Mouse (Mus musculus): ENCODE results near the gene Pycr2.
"Not testable (repeated sequence)": the region's sequence is repeated elsewhere in the genome, so short reads cannot be mapped to it uniquely, and the experiment has no call there.

Gene Pycr2

DNA sequence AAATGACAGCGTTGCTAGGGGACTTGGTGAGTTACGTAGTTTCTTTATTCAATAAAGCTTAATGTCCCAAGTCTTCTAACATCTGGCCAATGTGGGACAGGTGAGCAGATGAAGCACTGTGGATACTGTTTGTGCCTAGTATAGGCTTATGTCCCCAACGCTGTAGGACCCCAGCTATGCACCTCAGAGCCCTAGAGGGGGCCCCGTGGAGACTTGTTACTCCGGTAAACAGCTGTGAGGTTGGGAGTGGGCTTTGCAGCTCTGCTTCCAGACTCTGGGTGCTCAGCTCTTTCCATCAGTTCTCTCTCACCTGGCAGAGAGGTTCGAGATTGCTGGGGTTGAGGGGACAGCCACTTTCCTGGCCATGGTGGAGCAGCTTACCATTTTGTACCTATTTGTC, 1.2 kb downstream of the Pycr2 start:
- no peak for DNase-seq (ENCODE audit: low spot score in 2 of 2)

DNA sequence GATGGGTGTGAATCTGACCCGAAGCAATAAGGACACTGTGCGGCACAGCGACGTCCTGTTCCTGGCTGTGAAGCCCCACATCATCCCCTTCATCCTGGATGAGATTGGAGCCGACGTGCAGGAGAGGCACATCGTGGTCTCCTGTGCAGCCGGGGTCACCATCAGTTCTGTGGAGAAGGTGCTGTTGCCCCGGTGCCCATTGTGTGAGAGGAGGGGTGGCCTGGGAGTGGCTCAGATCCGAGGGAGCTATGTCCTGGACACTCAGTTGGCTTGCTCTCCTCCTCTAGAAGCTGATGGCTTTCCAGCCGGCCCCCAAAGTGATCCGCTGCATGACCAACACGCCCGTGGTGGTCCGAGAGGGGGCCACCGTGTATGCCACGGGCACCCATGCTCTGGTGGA, 1.8 kb downstream of the Pycr2 start:
- peak in 1 of 2 experiments; percentile 58 for DNase-seq (ENCODE audit: low spot score in 2 of 2)

DNA sequence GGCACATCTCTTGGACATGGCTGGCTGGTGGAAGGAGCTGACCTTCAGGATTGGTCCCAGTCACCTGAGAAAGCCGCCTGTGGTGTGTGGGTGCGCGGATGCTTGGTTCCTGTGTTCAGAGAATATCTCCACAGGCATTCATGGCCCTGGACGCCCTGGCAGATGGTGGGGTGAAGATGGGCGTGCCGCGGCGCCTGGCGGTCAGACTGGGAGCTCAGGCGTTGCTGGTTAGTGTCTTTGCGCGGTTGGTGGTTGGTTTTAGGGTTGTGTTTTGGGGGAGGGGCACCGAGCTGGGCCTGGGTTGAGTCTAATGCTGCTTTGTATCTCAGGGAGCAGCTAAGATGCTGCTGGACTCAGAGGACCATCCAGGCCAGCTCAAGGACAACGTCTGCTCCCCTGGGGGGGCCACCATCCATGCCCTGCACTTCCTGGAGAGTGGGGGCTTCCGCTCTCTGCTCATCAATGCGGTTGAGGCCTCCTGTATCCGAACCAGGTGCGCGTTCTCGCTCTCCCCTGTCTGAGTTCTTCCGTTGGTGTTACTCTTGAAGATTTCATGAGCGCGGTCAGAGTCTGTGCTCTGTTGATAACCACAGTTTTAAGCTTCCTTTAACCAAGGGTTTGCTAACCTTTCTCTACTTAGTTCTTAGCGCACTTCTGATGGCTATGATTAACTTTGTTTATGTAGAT, 2.5 kb downstream of the Pycr2 start:
- no peak for DNase-seq (ENCODE audit: low spot score in 2 of 2)

DNA sequence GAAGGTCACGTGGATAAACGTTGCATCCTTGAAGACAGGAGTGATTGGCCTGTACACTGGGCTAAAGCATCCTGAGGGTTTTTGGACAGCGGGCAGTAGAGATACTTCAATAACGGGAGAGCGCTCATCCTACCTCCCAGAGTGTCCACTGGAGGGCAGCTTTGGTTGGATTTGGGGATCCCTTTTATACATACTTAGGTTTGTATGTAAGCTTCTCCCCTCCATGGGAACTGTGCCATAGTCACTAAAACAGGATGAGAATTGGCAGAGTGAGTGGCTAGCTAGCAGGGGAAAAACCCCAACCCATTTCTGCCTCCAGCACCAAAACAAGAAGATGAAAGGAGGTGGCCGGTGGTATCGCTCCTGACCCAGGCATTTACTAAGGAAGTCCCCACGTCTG, 7.0 kb downstream of the Pycr2 start:
- no peak for DNase-seq (ENCODE audit: low spot score in 2 of 2)

DNA sequence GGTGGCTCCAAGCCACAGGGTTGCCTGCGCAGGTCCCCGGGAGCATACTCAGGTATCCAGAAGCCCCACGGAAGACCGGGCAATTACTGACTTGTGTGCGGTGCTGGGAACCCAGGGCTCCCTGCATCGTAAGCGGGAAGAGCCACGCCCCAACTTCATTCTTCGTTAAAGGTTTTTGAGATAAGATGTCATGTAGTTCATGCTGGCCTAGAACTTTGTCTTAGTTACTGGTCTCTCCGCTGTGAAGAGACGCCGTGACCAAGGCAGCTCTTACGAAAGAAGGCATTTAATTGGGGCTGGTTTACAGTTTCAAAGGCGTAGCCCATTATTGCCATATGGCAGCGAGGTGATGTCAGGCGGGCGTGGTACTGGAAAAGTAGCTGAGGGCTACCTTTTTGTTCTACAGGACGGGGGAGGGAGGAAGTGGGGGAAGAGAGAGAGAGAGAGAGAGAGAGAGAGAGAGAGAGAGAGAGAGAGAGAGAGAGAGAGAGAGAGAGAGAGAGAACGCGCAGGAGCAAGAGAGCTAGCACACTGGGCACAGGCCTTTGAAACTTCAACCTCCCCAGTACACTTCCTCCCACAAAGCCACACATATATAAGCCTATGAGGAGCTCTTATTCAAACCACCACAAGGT, 7.7 kb downstream of the Pycr2 start:
- DNase-seq (ENCODE audit: low spot score in 2 of 2), result peak in 1 of 2 experiments; percentile 31

DNA sequence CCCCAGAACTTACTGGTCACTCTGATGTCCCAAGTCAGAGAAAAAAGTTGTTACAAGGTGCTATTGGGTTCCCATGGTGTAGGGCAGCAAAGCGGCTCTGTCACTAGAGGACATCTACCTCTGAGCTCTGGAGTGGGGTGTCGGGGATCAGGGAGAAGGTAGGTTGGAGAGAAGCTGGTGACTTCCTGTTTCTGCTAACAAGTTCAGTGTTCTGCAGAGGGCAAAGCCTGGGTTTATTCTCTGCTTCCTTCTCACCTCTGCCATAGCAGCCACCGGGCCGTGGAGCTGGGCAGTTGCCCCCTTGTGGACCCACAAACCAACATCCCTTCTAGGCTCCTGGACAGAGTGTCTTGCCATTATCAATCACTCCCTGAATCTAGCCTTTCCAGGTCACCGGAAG, 8.7 kb downstream of the Pycr2 start:
- DNase-seq (ENCODE audit: low spot score in 2 of 2), result no peak

DNA sequence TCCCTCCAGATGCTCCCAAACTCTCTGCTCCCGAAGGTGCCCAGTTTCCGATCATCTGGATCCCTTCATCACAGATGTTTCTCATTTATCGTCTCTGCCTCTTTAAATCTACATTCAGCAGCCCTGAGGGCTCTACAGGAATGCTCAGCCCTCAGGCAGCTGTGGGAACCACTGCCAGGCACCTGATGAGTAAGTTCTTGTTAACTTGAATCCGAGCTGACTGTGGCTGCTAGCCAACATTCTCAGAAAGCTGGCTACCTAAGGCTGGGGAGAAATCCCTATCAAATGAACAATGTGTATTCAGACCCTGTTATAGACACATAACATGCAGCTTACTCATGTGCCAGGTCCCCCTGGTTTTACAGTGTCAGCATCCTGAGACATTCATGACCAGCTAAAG, 9.7 kb downstream of the Pycr2 start:
- no peak for DNase-seq (ENCODE audit: low spot score in 2 of 2)

DNA sequence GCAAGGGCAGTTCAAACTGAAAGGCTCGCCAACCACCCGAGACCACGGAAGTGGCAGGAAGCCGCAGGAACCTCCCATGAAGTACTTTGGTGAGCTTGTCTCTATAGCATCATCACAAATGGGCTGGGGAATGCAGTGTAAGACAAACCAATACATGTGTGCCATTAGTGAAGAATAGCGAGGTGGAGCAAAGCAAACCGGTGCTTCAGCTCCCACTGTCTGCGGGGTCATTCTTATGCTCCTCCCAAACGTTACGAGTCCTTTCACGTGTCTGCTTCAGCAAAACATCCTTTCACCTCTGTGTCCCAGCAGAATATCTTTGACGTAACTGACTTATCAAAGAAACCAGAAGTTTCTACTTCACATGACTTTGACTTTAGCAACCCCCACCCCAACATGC, 12.3 kb downstream of the Pycr2 start:
- no peak for DNase-seq (ENCODE audit: low spot score in 2 of 2)

DNA sequence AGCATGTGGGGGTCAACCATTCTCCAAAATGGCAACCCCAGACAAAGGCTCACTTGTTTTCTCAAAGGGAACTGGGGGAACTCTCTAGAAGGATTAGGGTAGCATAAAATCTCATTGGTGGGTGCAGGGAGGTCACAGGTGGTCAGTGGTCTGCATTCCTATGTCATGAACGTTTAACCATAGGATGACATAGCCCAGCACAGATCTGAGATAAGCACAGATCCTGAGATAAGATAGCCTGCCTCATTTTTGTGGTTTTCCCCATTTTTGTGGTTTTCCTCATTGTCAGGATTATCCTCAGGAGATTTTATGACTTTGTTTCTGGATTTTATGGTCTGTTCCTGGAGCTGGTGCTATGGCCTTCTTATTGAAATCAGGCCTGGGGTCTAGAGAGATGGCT, 13.0 kb downstream of the Pycr2 start:
- no peak for DNase-seq (ENCODE audit: low spot score in 2 of 2)

DNA sequence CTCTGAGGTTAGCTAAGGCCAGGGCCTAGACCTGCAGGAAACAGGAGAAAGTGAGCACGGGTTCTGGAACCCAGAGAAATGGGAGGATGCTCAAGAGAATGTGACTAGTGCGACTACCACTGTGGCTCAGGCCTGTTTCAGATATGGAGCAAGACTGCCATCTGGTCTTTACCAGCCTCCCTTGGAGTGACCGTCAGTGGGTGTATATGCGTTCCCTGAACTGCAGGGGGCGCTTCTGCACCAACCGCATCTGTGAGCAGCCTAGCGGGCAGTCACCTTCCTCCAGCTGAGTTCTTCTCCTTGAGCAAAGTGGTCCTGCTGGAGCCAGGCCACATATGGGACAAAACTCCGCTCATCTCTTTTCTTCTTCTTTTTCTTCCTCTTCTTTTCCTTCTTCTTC, 15.6 kb downstream of the Pycr2 start:
- no peak for DNase-seq (ENCODE audit: low spot score in 2 of 2)

DNA sequence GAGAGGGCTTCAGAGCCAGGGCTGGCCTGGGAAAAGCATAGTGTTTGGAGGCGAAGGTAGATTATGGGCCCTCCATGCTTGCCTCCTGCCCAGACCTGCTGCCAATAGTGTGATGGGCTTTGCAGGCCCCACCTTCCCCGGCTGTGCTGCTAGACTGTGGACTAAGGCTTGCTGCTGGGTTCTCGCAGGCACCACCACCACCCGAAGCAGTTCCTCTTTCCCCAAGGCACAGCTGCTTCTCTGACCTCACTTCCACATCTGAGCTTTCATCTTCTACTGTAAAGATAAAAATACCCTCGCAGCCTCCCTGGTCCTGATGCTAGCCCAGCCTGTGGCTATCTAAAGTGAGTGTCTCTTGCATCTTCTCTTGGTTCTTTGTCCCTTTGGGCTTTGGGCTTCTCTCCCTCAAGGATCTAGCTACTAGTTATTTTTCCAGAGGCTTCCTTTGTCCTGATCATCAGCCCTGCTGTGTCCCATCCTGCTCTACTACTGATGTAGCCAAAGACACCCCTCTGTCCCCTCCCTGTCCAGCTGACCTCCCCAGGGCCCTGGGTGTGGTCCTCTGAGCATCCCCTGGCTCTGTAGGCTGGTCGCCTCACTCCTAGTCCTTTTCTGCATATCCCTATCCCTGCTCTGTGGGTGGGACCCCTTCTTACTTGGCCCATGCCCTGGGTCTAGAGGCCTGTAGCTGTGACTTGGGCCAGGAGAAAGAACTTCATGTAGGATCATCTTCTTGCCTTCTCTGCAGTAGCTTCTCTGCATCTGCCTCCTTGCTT, 18.4 kb downstream of the Pycr2 start:
- no peak for DNase-seq (ENCODE audit: low spot score in 2 of 2)

DNA sequence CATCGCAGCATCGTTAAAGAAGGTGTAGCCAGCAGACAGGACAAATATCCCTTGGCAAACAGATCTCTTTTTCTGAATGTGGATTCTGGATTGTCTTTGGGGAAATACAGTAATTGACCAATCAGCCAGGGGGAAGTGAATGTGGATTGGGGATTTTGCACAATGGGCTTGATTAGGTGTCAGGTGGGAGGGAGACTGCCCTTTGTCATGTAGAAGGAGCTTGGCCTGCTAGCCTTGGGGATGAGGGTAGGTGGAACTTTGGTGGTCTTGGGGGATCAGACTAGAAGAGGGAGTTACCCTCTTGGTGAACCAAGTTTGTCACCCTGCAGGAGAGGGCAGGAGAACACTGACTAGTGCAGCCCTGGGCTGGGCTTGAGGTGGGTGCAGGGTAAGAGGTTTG, 20.6 kb downstream of the Pycr2 start:
- no peak for DNase-seq (ENCODE audit: low spot score in 2 of 2)

DNA sequence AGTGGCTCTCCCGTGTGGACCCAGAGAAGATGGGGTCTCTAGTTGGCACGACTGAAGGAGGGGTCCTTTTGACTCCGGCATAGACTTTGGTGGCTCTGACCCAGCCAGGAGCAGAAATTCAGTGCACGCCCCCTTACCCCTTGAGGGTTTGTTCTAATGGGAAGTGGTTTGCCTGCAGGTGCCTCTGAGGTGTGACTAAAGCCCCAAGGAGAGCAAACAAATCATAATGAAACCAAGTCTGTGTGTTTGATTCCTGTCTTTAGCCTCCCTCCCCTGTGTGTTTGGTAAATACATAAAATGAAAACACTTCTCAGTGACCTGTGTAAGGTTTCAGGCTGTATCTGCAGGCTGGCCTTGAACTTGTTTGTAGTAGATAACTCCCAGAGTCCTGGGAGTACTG, 22.2 kb downstream of the Pycr2 start:
- DNase-seq (ENCODE audit: low spot score in 2 of 2), result no peak

DNA sequence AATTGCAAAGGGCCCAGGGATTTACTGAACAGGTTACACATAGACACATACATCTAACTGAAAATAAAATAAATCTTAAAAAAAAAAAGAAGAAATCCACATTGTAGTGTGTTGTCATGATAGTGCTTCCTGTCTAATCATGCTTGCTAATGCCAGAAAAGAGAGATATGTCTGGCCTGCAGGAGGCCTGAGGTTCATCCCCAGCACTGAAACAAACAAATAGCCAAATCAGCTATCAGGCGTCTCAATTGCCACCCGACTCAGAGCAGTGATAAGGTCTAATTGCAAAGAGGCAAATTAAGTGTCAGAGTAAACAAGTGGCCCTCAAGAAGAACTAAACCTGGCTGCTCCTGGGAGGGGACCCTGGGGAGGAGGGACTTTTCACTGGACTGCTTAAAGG, 25.5 kb downstream of the Pycr2 start:
- DNase-seq (ENCODE audit: low spot score in 2 of 2), result no peak

DNA sequence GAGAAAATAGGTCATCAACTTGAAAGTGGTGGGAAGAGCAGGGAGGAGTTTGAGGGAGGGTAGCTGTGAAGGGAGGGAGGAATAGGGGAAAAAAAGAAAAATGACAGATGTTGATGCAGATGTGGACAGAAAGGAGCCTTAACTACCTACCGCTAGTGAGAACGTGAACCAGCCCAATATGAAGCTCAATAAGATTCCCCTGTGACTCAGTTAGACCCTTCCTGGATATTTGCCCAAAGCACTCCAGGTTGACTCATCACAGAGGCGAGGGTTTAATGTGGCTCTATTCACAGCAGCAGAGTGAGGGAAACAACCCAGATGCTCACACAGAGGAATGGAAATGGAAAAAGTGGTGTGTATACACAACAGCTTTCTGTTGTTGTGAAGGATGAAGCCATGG, 27.0 kb downstream of the Pycr2 start:
- DNase-seq (ENCODE audit: low spot score in 2 of 2), result no peak

DNA sequence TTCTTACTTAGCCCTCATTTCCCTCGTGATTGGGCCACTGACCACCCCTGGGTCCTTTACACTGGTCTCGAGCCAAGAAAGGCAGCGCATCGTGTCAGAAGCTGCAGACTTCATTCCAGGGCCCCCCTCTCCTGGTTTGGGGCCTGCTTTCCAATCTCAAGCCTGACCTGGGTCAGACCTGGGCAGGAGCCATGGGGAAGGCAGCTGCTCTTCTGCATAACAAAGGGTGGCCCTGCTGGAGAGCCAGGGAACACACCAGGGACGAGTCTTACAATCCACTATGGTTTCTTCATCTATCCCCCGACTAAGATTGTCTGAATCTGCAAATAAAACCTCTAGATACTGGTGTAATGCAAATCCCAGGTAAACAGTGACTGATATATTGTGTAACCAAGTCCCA, 29.6 kb downstream of the Pycr2 start:
- no peak for DNase-seq (ENCODE audit: low spot score in 2 of 2)

DNA sequence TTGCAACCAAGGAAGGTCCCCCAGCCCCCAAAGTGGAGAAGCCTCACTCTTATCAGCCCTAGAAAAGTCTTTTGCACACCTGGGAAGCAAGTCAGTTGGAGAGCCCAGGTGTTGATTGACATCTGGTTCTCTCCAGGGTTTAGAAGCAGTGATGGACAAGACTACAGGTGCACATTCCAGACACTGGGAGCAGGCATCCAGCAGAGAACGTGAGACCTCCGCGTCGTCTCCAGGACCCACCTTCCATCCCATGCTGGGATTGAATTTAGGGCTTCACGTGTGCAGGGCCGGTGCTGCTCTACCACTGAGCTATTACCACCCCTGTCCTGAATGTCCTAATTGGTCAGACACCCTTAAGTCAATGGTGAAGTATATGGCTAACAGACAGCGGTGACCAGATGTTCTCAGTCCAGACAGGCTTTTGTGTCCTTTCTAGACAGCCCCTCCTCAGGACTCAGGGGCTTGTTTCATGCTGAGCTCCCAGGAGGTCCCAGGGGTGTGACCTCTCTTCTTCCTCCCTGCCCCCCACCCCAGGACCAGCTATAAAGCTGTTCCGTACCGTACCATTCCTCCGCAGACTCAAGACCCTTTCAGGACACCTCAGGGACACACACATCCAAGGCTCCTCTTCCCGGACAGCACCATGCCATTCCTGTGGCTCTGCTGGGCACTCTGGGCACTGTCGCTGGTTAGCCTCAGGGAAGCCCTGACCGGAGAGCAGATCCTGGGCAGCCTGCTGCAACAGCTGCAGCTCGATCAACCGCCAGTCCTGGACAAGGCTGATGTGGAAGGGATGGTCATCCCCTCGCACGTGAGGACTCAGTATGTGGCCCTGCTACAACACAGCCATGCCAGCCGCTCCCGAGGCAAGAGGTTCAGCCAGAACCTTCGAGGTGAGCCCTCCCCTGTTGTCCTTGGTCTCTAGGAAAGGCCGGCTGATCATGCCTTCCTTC, 30.6 kb downstream of the Pycr2 start, which contains the start of gene Lefty1:
Lefty1 (plus strand) TSS at position 556 of the 953 bp plus-strand sequence.
- DNase-seq (ENCODE audit: low spot score in 2 of 2), result no peak

DNA sequence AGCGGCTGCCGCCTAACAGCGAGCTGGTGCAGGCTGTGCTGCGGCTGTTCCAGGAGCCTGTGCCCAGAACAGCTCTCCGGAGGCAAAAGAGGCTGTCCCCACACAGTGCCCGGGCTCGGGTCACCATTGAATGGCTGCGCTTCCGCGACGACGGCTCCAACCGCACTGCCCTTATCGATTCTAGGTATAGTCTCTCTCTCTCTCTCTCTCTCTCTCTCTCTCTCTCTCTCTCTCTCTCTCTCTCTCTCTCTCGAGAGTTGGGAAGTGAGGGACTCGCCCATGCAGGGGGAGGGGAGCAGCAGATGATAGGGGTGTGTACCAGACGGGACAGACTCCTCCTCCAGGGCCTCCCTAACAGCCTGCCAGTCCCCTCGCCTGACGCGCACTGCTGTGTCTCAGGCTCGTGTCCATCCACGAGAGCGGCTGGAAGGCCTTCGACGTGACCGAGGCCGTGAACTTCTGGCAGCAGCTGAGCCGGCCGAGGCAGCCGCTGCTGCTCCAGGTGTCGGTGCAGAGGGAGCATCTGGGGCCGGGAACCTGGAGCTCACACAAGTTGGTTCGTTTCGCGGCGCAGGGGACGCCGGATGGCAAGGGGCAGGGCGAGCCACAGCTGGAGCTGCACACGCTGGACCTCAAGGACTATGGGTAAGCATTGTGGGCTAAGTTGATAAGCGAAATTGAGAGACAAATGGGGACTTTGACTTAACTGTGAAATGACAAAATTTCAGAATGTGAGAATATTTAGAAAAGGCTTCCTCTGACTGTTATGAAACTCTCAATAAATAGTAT, 32.7 kb downstream of the Pycr2 start:
- DNase-seq (ENCODE audit: low spot score in 2 of 2), result peak in 1 of 2 experiments; percentile 55

DNA sequence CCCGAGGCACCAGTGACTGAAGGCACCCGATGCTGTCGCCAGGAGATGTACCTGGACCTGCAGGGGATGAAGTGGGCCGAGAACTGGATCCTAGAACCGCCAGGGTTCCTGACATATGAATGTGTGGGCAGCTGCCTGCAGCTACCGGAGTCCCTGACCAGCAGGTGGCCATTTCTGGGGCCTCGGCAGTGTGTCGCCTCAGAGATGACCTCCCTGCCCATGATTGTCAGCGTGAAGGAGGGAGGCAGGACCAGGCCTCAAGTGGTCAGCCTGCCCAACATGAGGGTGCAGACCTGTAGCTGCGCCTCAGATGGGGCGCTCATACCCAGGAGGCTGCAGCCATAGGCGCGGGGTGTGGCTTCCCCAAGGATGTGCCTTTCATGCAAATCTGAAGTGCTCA, 33.5 kb downstream of the Pycr2 start:
- DNase-seq (ENCODE audit: low spot score in 2 of 2), result not testable (repeated sequence)

DNA sequence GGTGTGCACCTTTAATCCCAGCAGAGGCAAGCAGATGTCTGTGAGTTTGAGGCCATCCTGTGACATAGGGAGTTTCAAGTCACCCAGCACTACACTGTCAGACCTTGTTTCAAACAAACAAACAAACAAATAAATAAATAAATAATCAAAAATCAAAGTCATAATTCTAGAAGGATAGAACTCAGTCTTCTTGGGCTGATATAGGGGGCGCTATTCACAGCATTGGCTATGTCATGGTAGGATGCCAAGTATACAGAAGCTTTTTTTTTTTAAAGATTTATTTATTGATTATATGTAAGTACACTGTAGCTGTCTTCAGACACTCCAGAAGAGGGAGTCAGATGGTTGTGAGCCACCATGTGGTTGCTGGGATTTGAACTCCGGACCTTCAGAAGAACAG, 34.7 kb downstream of the Pycr2 start:
- DNase-seq (ENCODE audit: low spot score in 2 of 2), result not testable (repeated sequence)

All from urinary bladder, postnatal 4 days (tissue).